Mouse (Mus musculus): ENCODE results near the gene Pet117. TPM values are rescaled to one million over a fixed set of nuclear protein-coding genes. Genes with fewer than 3 reads are reported as not detected.

Gene Pet117
- polyA plus RNA-seq, 1 experiment from 2014 or later = 1.6 TPM

- DNase-seq (ENCODE audit: low spot score) (no peak), ATAC-seq (no peak)
- Histone ChIP-seq H3K36me3 (ENCODE audit: insufficient read depth, low read length) (peaks cover 30% of the 10 kb centered on the region; the same call in 1 of the 2 replicates), H3K4me1 (ENCODE audit: insufficient read depth, low read depth, low read length) (no peaks in the 10 kb centered on the region), H3K27ac (ENCODE audit: low read length) (no peak overlapping the region), H3K9ac (replicated peaks; ENCODE audit: low read depth) (no peak overlapping the region), H3K9me3 (ENCODE audit: low read length) (no peaks in the 10 kb centered on the region), H3K4me3 (ENCODE audit: low read depth, low read length) (no peak overlapping the region), H3K4me2 (replicated peaks; ENCODE audit: low read depth, low read length) (no peak overlapping the region), H3K27me3 (replicated peaks; ENCODE audit: insufficient read depth, low read length) (no peaks in the 10 kb centered on the region)
- TF ChIP-seq CTCF (IDR thresholded peaks at IDR 0.05) = no peak
- no peak for TF ChIP-seq EP300 (IDR thresholded peaks at IDR 0.05)
- 86% methylated on average over 4 of the region's 4 CpGs for WGBS
These were observed 30.7 kb downstream of the Pet117 start for GRCm38 (mm10) chr2:144399531-144399930.

- Histone ChIP-seq H3K36me3 (ENCODE audit: insufficient read depth, low read length) (peaks cover 30% of the 10 kb centered on the region), H3K27me3 (replicated peaks; ENCODE audit: insufficient read depth, low read length) (no peaks in the 10 kb centered on the region), H3K27ac (ENCODE audit: low read length) (no peak overlapping the region), H3K4me2 (replicated peaks; ENCODE audit: low read depth, low read length) (no peak overlapping the region), H3K4me3 (ENCODE audit: low read depth, low read length) (no peak overlapping the region), H3K4me1 (ENCODE audit: insufficient read depth, low read depth, low read length) (no peaks in the 10 kb centered on the region), H3K9ac (replicated peaks; ENCODE audit: low read depth) (no peak overlapping the region), H3K9me3 (ENCODE audit: low read length) (no peaks in the 10 kb centered on the region)
- ATAC-seq = no peak
- no peak for DNase-seq (ENCODE audit: low spot score)
- TF ChIP-seq CTCF (IDR thresholded peaks at IDR 0.05) (no peak), EP300 (IDR thresholded peaks at IDR 0.05) (no peak)
- WGBS = 85% methylated on average over 6 of the region's 6 CpGs
These were observed 31.9 kb downstream of the Pet117 start for GRCm38 (mm10) chr2:144400659-144401058.

GRCm38 (mm10) chr2:144409037-144409436 lies 40.2 kb downstream of the Pet117 start:
- H3K9me3 ChIP-seq (ENCODE audit: low read length) = no peaks in the 10 kb centered on the region
- no peaks in the 10 kb centered on the region for H3K4me1 ChIP-seq (ENCODE audit: insufficient read depth, low read depth, low read length)
- H3K4me2 ChIP-seq (replicated peaks; ENCODE audit: low read depth, low read length) = no peak overlapping the region
- no peak overlapping the region for H3K27ac ChIP-seq (ENCODE audit: low read length)
- TF ChIP-seq EP300 (IDR thresholded peaks at IDR 0.05) (no peak), CTCF (IDR thresholded peaks at IDR 0.05) (no peak)
- no peaks in the 10 kb centered on the region for H3K27me3 ChIP-seq (replicated peaks; ENCODE audit: insufficient read depth, low read length)
- H3K36me3 ChIP-seq (ENCODE audit: insufficient read depth, low read length) = peaks cover 32% of the 10 kb centered on the region
- no peak overlapping the region for H3K9ac ChIP-seq (replicated peaks; ENCODE audit: low read depth)
- H3K4me3 ChIP-seq (ENCODE audit: low read depth, low read length) = no peak overlapping the region
- no peak for ATAC-seq
- WGBS = 91% methylated on average over 4 of the region's 4 CpGs
- no peak for DNase-seq (ENCODE audit: low spot score)

- Histone ChIP-seq H3K27ac (ENCODE audit: low read length) (no peak overlapping the region), H3K27me3 (replicated peaks; ENCODE audit: insufficient read depth, low read length) (no peaks in the 10 kb centered on the region), H3K4me1 (ENCODE audit: insufficient read depth, low read depth, low read length) (no peaks in the 10 kb centered on the region), H3K4me2 (replicated peaks; ENCODE audit: low read depth, low read length) (no peak overlapping the region), H3K36me3 (ENCODE audit: insufficient read depth, low read length) (peaks cover 26% of the 10 kb centered on the region; the same call in 1 of the 2 replicates), H3K9ac (replicated peaks; ENCODE audit: low read depth) (no peak overlapping the region), H3K9me3 (ENCODE audit: low read length) (no peaks in the 10 kb centered on the region), H3K4me3 (ENCODE audit: low read depth, low read length) (no peak overlapping the region)
- 73% methylated on average over 3 of the region's 3 CpGs for WGBS
- no peak for DNase-seq (ENCODE audit: low spot score)
- no peak for TF ChIP-seq CTCF (IDR thresholded peaks at IDR 0.05)
- no peak for TF ChIP-seq EP300 (IDR thresholded peaks at IDR 0.05)
- ATAC-seq = no peak
These were observed 41.8 kb downstream of the Pet117 start for GRCm38 (mm10) chr2:144410603-144411002.

- Histone ChIP-seq H3K9ac (replicated peaks; ENCODE audit: low read depth) (no peak overlapping the region), H3K27ac (ENCODE audit: low read length) (no peak overlapping the region), H3K9me3 (ENCODE audit: low read length) (no peaks in the 10 kb centered on the region), H3K36me3 (ENCODE audit: insufficient read depth, low read length) (no peaks in the 10 kb centered on the region), H3K4me3 (ENCODE audit: low read depth, low read length) (no peak overlapping the region), H3K4me2 (replicated peaks; ENCODE audit: low read depth, low read length) (no peak overlapping the region), H3K27me3 (replicated peaks; ENCODE audit: insufficient read depth, low read length) (no peaks in the 10 kb centered on the region), H3K4me1 (ENCODE audit: insufficient read depth, low read depth, low read length) (no peaks in the 10 kb centered on the region)
- ATAC-seq (no peak), DNase-seq (ENCODE audit: low spot score) (no peak)
- WGBS = 83% methylated on average over 1 of the region's 1 CpGs
- no peak for TF ChIP-seq CTCF (IDR thresholded peaks at IDR 0.05)
- TF ChIP-seq EP300 (IDR thresholded peaks at IDR 0.05) = no peak
These were observed 45.9 kb downstream of the Pet117 start for GRCm38 (mm10) chr2:144414646-144415045.

GRCm38 (mm10) chr2:144416859-144417258 lies 48.1 kb downstream of the Pet117 start:
- no peaks in the 10 kb centered on the region for H3K27me3 ChIP-seq (replicated peaks; ENCODE audit: insufficient read depth, low read length)
- no peaks in the 10 kb centered on the region for H3K36me3 ChIP-seq (ENCODE audit: insufficient read depth, low read length)
- DNase-seq (ENCODE audit: low spot score) (no peak), ATAC-seq (no peak)
- no peak overlapping the region for H3K27ac ChIP-seq (ENCODE audit: low read length)
- no peak overlapping the region for H3K4me3 ChIP-seq (ENCODE audit: low read depth, low read length)
- 37% methylated on average over 8 of the region's 8 CpGs for WGBS
- H3K9ac ChIP-seq (replicated peaks; ENCODE audit: low read depth) = no peak overlapping the region
- no peaks in the 10 kb centered on the region for H3K9me3 ChIP-seq (ENCODE audit: low read length)
- H3K4me2 ChIP-seq (replicated peaks; ENCODE audit: low read depth, low read length) = no peak overlapping the region
- H3K4me1 ChIP-seq (ENCODE audit: insufficient read depth, low read depth, low read length) = no peaks in the 10 kb centered on the region
- TF ChIP-seq CTCF (IDR thresholded peaks at IDR 0.05) (no peak), EP300 (IDR thresholded peaks at IDR 0.05) (no peak)

- TF ChIP-seq CTCF (IDR thresholded peaks at IDR 0.05) (no peak), EP300 (IDR thresholded peaks at IDR 0.05) (no peak)
- Histone ChIP-seq H3K27me3 (replicated peaks; ENCODE audit: insufficient read depth, low read length) (no peaks in the 10 kb centered on the region), H3K4me1 (ENCODE audit: insufficient read depth, low read depth, low read length) (no peaks in the 10 kb centered on the region), H3K9me3 (ENCODE audit: low read length) (no peaks in the 10 kb centered on the region), H3K4me3 (ENCODE audit: low read depth, low read length) (no peak overlapping the region), H3K9ac (replicated peaks; ENCODE audit: low read depth) (no peak overlapping the region), H3K36me3 (ENCODE audit: insufficient read depth, low read length) (no peaks in the 10 kb centered on the region), H3K4me2 (replicated peaks; ENCODE audit: low read depth, low read length) (no peak overlapping the region), H3K27ac (ENCODE audit: low read length) (no peak overlapping the region)
- WGBS = 37% methylated on average over 2 of the region's 2 CpGs
- DNase-seq (ENCODE audit: low spot score) (no peak), ATAC-seq (no peak)
These were observed 49.3 kb downstream of the Pet117 start for GRCm38 (mm10) chr2:144418062-144418461.
